Mouse (Mus musculus): ENCODE measurements at regions not wholly inside any gene's neighbourhood (a gene's known extent, or its start where the extent isn't known, plus 50 kb on each side); places are given as distances from the start of the nearest gene placed in this dataset.

- H3K27ac ChIP-seq (ENCODE audit: low read length), result no peak overlapping the region
- WGBS, result 61% methylated on average over 4 of the region's 4 CpGs
- H3K9me3 ChIP-seq (ENCODE audit: control insufficient read depth, low read depth, low read length), result no peaks in the 10 kb centered on the region
- no peak overlapping the region for H3K9ac ChIP-seq (replicated peaks; ENCODE audit: low read depth, low read length)
- no peak overlapping the region for H3K4me2 ChIP-seq (replicated peaks; ENCODE audit: low read depth, low read length)
- no peaks in the 10 kb centered on the region for H3K36me3 ChIP-seq (ENCODE audit: control insufficient read depth, insufficient read depth, low read length)
- no peak for ATAC-seq (ENCODE audit: insufficient number of reproducible peaks, insufficient read depth, low FRiP score, low read depth)
- H3K27me3 ChIP-seq (ENCODE audit: control insufficient read depth, insufficient read depth, low read length), result no peaks in the 10 kb centered on the region
- H3K4me1 ChIP-seq (ENCODE audit: control insufficient read depth, insufficient read depth, low read length), result peaks cover 10% of the 10 kb centered on the region; the same call in 1 of the 2 replicates
- H3K4me3 ChIP-seq (ENCODE audit: low read depth, low read length), result no peak overlapping the region
These were observed 71.6 kb downstream of the Lao1 start for GRCm38 (mm10) chr4:119033006-119033405.

GRCm38 (mm10) chr4:119036582-119036981 is 71.9 kb upstream of the Slc2a1 start:
- Histone ChIP-seq H3K27ac (ENCODE audit: low read length) (no peak overlapping the region), H3K27me3 (ENCODE audit: control insufficient read depth, insufficient read depth, low read length) (no peaks in the 10 kb centered on the region), H3K9ac (replicated peaks; ENCODE audit: low read depth, low read length) (no peak overlapping the region), H3K4me1 (ENCODE audit: control insufficient read depth, insufficient read depth, low read length) (no peaks in the 10 kb centered on the region), H3K4me2 (replicated peaks; ENCODE audit: low read depth, low read length) (no peak overlapping the region), H3K9me3 (ENCODE audit: control insufficient read depth, low read depth, low read length) (no peaks in the 10 kb centered on the region), H3K4me3 (ENCODE audit: low read depth, low read length) (no peak overlapping the region), H3K36me3 (ENCODE audit: control insufficient read depth, insufficient read depth, low read length) (no peaks in the 10 kb centered on the region)
- peak; percentile 51; the same call in 1 of the 2 replicates for ATAC-seq (ENCODE audit: insufficient number of reproducible peaks, insufficient read depth, low FRiP score, low read depth)
- 88% methylated on average over 5 of the region's 5 CpGs for WGBS

GRCm38 (mm10) chr4:119040041-119040440 is 68.5 kb upstream of the Slc2a1 start:
- H3K36me3 ChIP-seq (ENCODE audit: control insufficient read depth, insufficient read depth, low read length), result no peaks in the 10 kb centered on the region
- no peak for ATAC-seq (ENCODE audit: insufficient number of reproducible peaks, insufficient read depth, low FRiP score, low read depth)
- no peaks in the 10 kb centered on the region for H3K27me3 ChIP-seq (ENCODE audit: control insufficient read depth, insufficient read depth, low read length)
- H3K27ac ChIP-seq (ENCODE audit: low read length), result no peak overlapping the region
- H3K9ac ChIP-seq (replicated peaks; ENCODE audit: low read depth, low read length), result no peak overlapping the region
- no peaks in the 10 kb centered on the region for H3K9me3 ChIP-seq (ENCODE audit: control insufficient read depth, low read depth, low read length)
- H3K4me2 ChIP-seq (replicated peaks; ENCODE audit: low read depth, low read length), result no peak overlapping the region
- no peak overlapping the region for H3K4me3 ChIP-seq (ENCODE audit: low read depth, low read length)
- WGBS, result 85% methylated on average over 6 of the region's 6 CpGs
- 0 out of 2 replicates have a peak, but pooled peaks cover 2% of the 10 kb centered on the region for H3K4me1 ChIP-seq (ENCODE audit: control insufficient read depth, insufficient read depth, low read length)

- H3K4me1 ChIP-seq (ENCODE audit: control insufficient read depth, insufficient read depth, low read length), result 0 out of 2 replicates have a peak, but pooled peaks cover 2% of the 10 kb centered on the region
- H3K4me3 ChIP-seq (ENCODE audit: low read depth, low read length), result no peak overlapping the region
- no peaks in the 10 kb centered on the region for H3K36me3 ChIP-seq (ENCODE audit: control insufficient read depth, insufficient read depth, low read length)
- 75% methylated on average over 6 of the region's 6 CpGs for WGBS
- no peaks in the 10 kb centered on the region for H3K9me3 ChIP-seq (ENCODE audit: control insufficient read depth, low read depth, low read length)
- no peaks in the 10 kb centered on the region for H3K27me3 ChIP-seq (ENCODE audit: control insufficient read depth, insufficient read depth, low read length)
- H3K4me2 ChIP-seq (replicated peaks; ENCODE audit: low read depth, low read length), result no peak overlapping the region
- no peak overlapping the region for H3K27ac ChIP-seq (ENCODE audit: low read length)
- H3K9ac ChIP-seq (replicated peaks; ENCODE audit: low read depth, low read length), result no peak overlapping the region
- no peak for ATAC-seq (ENCODE audit: insufficient number of reproducible peaks, insufficient read depth, low FRiP score, low read depth)
These were observed 66.9 kb upstream of the Slc2a1 start for GRCm38 (mm10) chr4:119041616-119042015.

GRCm38 (mm10) chr4:119044005-119044677 is 64.4 kb upstream of the Slc2a1 start:
- Histone ChIP-seq H3K9ac (replicated peaks; ENCODE audit: low read depth, low read length) (no peak overlapping the region), H3K27me3 (ENCODE audit: control insufficient read depth, insufficient read depth, low read length) (no peaks in the 10 kb centered on the region), H3K4me1 (ENCODE audit: control insufficient read depth, insufficient read depth, low read length) (0 out of 2 replicates have a peak, but pooled peaks cover 2% of the 10 kb centered on the region), H3K27ac (ENCODE audit: low read length) (no peak overlapping the region), H3K4me2 (replicated peaks; ENCODE audit: low read depth, low read length) (no peak overlapping the region), H3K9me3 (ENCODE audit: control insufficient read depth, low read depth, low read length) (no peaks in the 10 kb centered on the region), H3K36me3 (ENCODE audit: control insufficient read depth, insufficient read depth, low read length) (no peaks in the 10 kb centered on the region), H3K4me3 (ENCODE audit: low read depth, low read length) (no peak overlapping the region)
- ATAC-seq (ENCODE audit: insufficient number of reproducible peaks, insufficient read depth, low FRiP score, low read depth), result no peak
- WGBS, result 53% methylated on average over 19 of the region's 19 CpGs

GRCm38 (mm10) chr4:119044836-119045235 is 63.7 kb upstream of the Slc2a1 start:
- H3K36me3 ChIP-seq (ENCODE audit: control insufficient read depth, insufficient read depth, low read length), result no peaks in the 10 kb centered on the region
- no peak overlapping the region for H3K4me3 ChIP-seq (ENCODE audit: low read depth, low read length)
- ATAC-seq (ENCODE audit: insufficient number of reproducible peaks, insufficient read depth, low FRiP score, low read depth), result no peak
- H3K27me3 ChIP-seq (ENCODE audit: control insufficient read depth, insufficient read depth, low read length), result no peaks in the 10 kb centered on the region
- WGBS, result 84% methylated on average over 13 of the region's 13 CpGs
- no peak overlapping the region for H3K27ac ChIP-seq (ENCODE audit: low read length)
- H3K9me3 ChIP-seq (ENCODE audit: control insufficient read depth, low read depth, low read length), result no peaks in the 10 kb centered on the region
- H3K9ac ChIP-seq (replicated peaks; ENCODE audit: low read depth, low read length), result no peak overlapping the region
- no peak overlapping the region for H3K4me2 ChIP-seq (replicated peaks; ENCODE audit: low read depth, low read length)
- H3K4me1 ChIP-seq (ENCODE audit: control insufficient read depth, insufficient read depth, low read length), result 0 out of 2 replicates have a peak, but pooled peaks cover 2% of the 10 kb centered on the region

- WGBS, result 39% methylated on average over 2 of the region's 2 CpGs
- peak; percentile 85; the same call in 1 of the 2 replicates for ATAC-seq (ENCODE audit: insufficient number of reproducible peaks, insufficient read depth, low FRiP score, low read depth)
These were observed 57.6 kb upstream of the Slc2a1 start for GRCm38 (mm10) chr4:119050867-119051353.

GRCm38 (mm10) chr4:119052537-119052936 is 56.0 kb upstream of the Slc2a1 start:
- Histone ChIP-seq H3K36me3 (ENCODE audit: control insufficient read depth, insufficient read depth, low read length) (no peaks in the 10 kb centered on the region), H3K27ac (ENCODE audit: low read length) (no peak overlapping the region), H3K4me2 (replicated peaks; ENCODE audit: low read depth, low read length) (no peak overlapping the region), H3K27me3 (ENCODE audit: control insufficient read depth, insufficient read depth, low read length) (no peaks in the 10 kb centered on the region), H3K4me3 (ENCODE audit: low read depth, low read length) (no peak overlapping the region), H3K9ac (replicated peaks; ENCODE audit: low read depth, low read length) (no peak overlapping the region), H3K4me1 (ENCODE audit: control insufficient read depth, insufficient read depth, low read length) (no peaks in the 10 kb centered on the region), H3K9me3 (ENCODE audit: control insufficient read depth, low read depth, low read length) (no peaks in the 10 kb centered on the region)
- WGBS, result 65% methylated on average over 3 of the region's 3 CpGs
- ATAC-seq (ENCODE audit: insufficient number of reproducible peaks, insufficient read depth, low FRiP score, low read depth), result no peak

More at GRCm38 (mm10) chr4:119050867-119051353, 57.6 kb upstream of the Slc2a1 start:
- Histone ChIP-seq H3K27ac (ENCODE audit: low read length) (no peak overlapping the region), H3K36me3 (ENCODE audit: control insufficient read depth, insufficient read depth, low read length) (no peaks in the 10 kb centered on the region), H3K4me1 (ENCODE audit: control insufficient read depth, insufficient read depth, low read length) (no peaks in the 10 kb centered on the region), H3K9ac (replicated peaks; ENCODE audit: low read depth, low read length) (no peak overlapping the region), H3K27me3 (ENCODE audit: control insufficient read depth, insufficient read depth, low read length) (no peaks in the 10 kb centered on the region), H3K9me3 (ENCODE audit: control insufficient read depth, low read depth, low read length) (no peaks in the 10 kb centered on the region), H3K4me2 (replicated peaks; ENCODE audit: low read depth, low read length) (no peak overlapping the region), H3K4me3 (ENCODE audit: low read depth, low read length) (no peak overlapping the region)
